Mouse (Mus musculus) CD4-positive, CD25-positive, alpha-beta regulatory T cell, adult 2 months (primary cell): Measurements from ENCODE around the gene Bzw1.
"Not testable (repeated sequence)": the region's sequence is repeated elsewhere in the genome, so short reads cannot be mapped to it uniquely, and the experiment has no call there.

Experiments
- DNase-seq: peaks from one replicate; pipeline ENCODE4 v3.0.0-alpha.2; 2012; ENCODE audit warnings: low read depth, low spot score

Gene Bzw1

GRCm38 (mm10) chr1:58392652-58393283 is at the start of gene Bzw1:
Gene Bzw1 (plus strand): TSS chr1:58392898.
- DNase-seq, result peak; percentile 97

DNA sequence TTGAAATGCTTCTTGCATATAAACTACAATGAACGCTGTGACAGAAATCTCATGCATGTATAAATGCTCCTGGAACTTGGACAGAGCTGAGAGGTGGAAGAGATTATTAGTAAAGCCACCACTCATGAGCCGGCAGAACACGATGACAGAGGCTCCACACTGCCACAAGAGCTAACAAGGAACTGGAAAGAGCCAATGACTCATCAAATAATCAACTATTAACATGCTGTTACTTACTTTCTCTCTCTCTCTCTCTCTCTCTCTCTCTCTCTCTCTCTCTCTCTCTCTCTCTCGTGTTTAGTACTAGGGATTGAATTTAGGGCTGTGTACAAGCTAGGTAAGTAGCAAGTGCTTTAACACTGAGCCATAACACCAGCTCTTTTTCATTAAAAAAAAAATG is 48.8 kb upstream of the Bzw1 start:
- no peak for DNase-seq

GRCm38 (mm10) chr1:58344570-58344969 is 48.1 kb upstream of the Bzw1 start:
- DNase-seq, result no peak

DNA sequence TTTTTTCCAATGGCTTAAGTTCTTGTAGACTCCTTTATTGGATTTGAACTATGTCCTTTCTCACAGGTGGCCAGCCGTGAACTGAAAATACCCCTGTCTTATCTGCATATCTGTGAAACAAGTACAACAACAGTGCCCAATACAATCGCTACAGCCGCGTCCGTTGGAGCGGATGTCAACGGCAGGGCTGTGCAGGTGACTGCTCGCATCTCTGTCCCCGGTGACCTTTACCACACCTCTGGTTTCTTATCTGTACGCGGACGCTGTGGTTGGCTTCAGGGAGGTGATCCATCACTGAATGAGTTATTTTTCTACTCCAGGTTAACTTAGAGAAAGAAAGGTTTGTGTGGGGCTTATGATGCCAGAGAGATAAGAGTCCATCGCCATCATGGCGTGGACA is 46.5 kb upstream of the Bzw1 start:
- no peak for DNase-seq

GRCm38 (mm10) chr1:58348712-58349111 is 44.0 kb upstream of the Bzw1 start:
- no peak for DNase-seq

DNA sequence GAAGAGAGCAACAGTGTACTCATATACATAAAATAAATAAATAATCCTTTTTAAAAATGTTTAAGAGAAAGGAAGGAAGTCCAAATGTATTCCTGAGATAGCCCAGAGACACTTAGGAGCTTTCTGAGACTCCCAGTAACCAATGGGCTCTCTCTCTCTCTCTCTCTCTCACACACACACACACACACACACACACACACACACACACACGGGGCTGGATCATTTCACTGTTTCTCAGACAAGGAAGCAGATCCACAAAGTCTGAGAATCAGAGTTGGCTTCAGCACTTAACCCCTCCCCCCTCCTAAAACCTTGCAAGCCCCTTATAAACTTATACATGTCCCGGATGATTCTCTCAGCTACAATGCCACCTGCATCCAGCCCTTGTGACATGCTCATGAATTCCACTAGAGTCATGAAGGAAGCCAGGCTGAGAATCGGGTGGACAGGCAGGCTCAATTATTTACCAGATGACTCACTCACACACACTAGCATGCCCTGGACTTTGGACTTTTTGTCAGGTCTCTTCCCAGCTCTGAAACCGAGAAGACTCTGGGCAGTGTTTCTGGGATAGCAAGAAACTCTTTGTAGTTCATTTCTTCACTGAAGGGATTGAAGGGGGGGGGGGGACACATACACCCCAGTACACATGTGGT is 39.3 kb upstream of the Bzw1 start:
- DNase-seq, result no peak

DNA sequence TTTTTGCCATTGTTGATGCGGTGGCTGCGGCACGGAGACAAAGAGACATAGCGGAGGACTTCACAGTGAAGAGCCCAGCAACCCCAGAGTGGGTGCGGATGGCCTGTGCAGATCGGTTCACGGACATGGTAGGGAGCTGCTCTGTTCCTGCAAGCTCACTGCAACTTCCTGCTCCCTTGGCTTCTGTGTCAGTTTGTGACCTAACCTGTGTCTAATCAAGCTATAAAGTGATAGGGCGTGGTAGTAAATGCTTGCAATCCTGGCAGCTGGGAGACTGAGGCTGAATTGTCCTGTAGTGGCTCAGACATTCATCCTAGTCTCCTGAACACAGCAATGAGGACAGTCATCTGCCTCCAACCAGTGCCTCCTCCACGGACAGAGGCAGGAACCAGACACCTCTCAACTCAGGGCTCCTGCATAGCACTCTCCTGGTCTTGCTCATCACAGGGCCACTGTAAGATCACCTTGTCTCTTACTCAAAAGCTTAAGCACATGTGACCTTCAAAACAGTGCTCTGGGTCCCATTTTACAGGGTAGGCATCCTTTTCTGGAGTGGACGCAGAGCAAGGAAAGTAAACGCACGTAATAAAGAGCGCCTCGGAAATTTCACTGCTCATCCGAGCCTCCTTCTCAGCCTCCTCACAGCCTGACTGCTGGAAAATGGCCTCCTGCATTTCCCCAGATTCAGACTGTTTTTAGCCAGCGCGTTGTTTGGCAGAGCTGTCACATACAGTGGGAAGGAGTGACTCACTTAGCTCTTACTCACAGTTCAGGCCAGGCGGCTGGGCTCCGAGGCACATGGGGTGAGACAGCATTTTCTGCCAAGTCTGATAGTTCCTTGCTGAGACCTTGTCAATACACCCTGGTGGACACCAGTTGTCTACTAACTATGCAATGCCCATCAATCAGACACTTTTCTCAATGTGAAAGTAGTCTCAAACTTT is 33.5 kb upstream of the Bzw1 start:
- no peak for DNase-seq

- DNase-seq, result no peak
Measured at GRCm38 (mm10) chr1:58362296-58362695, 30.4 kb upstream of the Bzw1 start.

GRCm38 (mm10) chr1:58364551-58364950 is 28.1 kb upstream of the Bzw1 start:
- DNase-seq, result no peak

- DNase-seq, result no peak
Measured at GRCm38 (mm10) chr1:58365829-58366228, 26.9 kb upstream of the Bzw1 start.

- no peak for DNase-seq
Measured at GRCm38 (mm10) chr1:58366737-58367471, 25.8 kb upstream of the Bzw1 start.

- no peak for DNase-seq
Measured at GRCm38 (mm10) chr1:58369716-58370115, 23.0 kb upstream of the Bzw1 start.

DNA sequence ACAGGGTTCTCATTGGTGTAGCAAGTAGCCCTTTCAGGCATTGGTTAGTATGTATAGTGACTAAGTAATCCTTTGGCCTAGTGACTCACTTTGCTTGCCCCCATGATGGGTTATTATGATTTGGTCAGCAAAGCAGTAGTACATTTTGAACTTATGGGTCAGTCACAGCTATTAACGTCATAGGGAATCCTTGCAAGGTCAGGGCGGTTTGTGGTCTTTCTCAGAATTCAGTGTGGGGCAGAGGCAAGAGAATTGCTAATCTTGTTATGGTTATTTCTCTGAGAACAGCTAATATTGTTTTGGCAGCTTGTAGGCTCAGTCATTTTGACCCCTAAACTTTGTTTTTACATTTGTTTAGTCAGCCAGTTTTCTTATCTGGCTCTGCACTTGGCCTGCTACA is 18.4 kb upstream of the Bzw1 start:
- DNase-seq, result not testable (repeated sequence)

DNA sequence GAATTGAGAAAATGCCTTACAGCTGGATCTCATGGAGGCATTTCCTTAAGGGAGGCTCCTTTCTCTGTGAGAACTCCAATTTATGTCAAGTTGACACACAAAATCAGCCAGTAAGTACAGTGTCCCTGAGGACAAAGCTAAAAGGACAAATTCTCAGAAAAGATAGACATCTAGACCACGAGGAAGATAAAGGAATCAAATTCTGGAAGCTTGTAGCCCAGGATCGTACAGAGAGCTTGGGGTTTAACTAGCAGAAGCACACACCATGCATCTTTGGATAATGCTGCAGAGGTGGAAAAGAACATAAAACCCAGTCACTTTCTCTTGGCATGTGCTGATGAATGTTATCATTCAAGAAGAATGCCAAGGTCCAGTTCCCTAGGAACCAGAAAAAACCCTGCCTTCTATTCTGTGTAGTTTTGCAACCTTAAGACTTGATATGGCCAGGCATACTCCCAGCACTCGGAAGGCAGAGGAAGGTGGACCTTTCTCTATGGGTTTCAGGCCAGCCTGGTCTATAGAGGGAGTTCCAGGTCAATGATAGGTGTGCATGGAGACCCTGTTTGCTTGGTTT is 17.0 kb upstream of the Bzw1 start:
- DNase-seq, result no peak

GRCm38 (mm10) chr1:58382586-58383281 is 10.0 kb upstream of the Bzw1 start:
- no peak for DNase-seq

- no peak for DNase-seq
Measured at GRCm38 (mm10) chr1:58391421-58392267, 1.1 kb upstream of the Bzw1 start.

- DNase-seq, result no peak
Measured at GRCm38 (mm10) chr1:58392268-58392651, 438 bp upstream of the Bzw1 start.

- DNase-seq, result peak; percentile 67
Measured at GRCm38 (mm10) chr1:58393284-58394195, 842 bp downstream of the Bzw1 start.

- peak; percentile 56 for DNase-seq
Measured at GRCm38 (mm10) chr1:58395341-58395740, 2.6 kb downstream of the Bzw1 start.
